ENCODE assay signal across 14 mouse cellular contexts in genomic region chr2:117524437-117524836, GRCm38 (mm10).
"Had no signal": no experiment of that assay in that cellular context is flagged by ENCODE, and none has a peak within 500 bp of the region (broad histone marks: within the 10 kb centered on the region; RNA-seq: fewer than 3 reads in every experiment).

No protein-coding gene starts in this region.

- H3K27ac ChIP-seq: liver, embryonic 12.5 days; liver, embryonic 14.5 days; macrophage; midbrain, embryonic 13.5 days; midbrain, embryonic 15.5 days; neural tube, embryonic 12.5 days; stomach, embryonic 15.5 days; stomach, postnatal 0 days had no signal

- ATAC-seq: liver, embryonic 12.5 days; midbrain, embryonic 13.5 days; midbrain, embryonic 15.5 days had no signal

- H3K4me1 ChIP-seq: liver, embryonic 12.5 days; megakaryocyte, embryonic 14.5 days; midbrain, embryonic 15.5 days; neural tube, embryonic 12.5 days; stomach, embryonic 15.5 days had no signal

- H3K9me3 ChIP-seq: liver, embryonic 12.5 days; megakaryocyte, embryonic 14.5 days; midbrain, embryonic 13.5 days; midbrain, embryonic 15.5 days; neural tube, embryonic 12.5 days; stomach, embryonic 15.5 days had no signal

- H3K9ac ChIP-seq: liver, embryonic 12.5 days; liver, embryonic 14.5 days; midbrain, embryonic 13.5 days; midbrain, embryonic 15.5 days; neural tube, embryonic 12.5 days; stomach, embryonic 15.5 days had no signal

- H3K4me2 ChIP-seq: liver, embryonic 12.5 days; midbrain, embryonic 11.5 days; midbrain, embryonic 13.5 days; midbrain, embryonic 15.5 days; neural tube, embryonic 12.5 days; stomach, embryonic 15.5 days had no signal

- H3K27me3 ChIP-seq: liver, embryonic 12.5 days; midbrain, embryonic 13.5 days; midbrain, embryonic 15.5 days; neural tube, embryonic 12.5 days; stomach, embryonic 15.5 days had no signal

- H3K4me3 ChIP-seq: liver, embryonic 12.5 days; megakaryocyte, embryonic 14.5 days; midbrain, embryonic 13.5 days; midbrain, embryonic 15.5 days; neural tube, embryonic 12.5 days; stomach, embryonic 15.5 days had no signal

- H3K36me3 ChIP-seq: liver, embryonic 12.5 days; midbrain, embryonic 13.5 days; midbrain, embryonic 15.5 days; neural tube, embryonic 12.5 days; stomach, embryonic 15.5 days had no signal

- DNase-seq: right cerebral cortex, postnatal 14 days; thymus, adult 2 months; thymus, postnatal 25 days; thymus, postnatal 4 days had no signal
